Mouse (Mus musculus): ENCODE measurements around the gene Gm20388. TPM values are rescaled to one million over a fixed set of nuclear protein-coding genes. Genes with fewer than 3 reads are reported as not detected.
"Not testable (repeated sequence)": the region's sequence is repeated elsewhere in the genome, so short reads cannot be mapped to it uniquely, and the experiment has no call there.

The Gm20388 gene
- polyA plus RNA-seq, 1 experiment from 2014 or later: not detected

DNA sequence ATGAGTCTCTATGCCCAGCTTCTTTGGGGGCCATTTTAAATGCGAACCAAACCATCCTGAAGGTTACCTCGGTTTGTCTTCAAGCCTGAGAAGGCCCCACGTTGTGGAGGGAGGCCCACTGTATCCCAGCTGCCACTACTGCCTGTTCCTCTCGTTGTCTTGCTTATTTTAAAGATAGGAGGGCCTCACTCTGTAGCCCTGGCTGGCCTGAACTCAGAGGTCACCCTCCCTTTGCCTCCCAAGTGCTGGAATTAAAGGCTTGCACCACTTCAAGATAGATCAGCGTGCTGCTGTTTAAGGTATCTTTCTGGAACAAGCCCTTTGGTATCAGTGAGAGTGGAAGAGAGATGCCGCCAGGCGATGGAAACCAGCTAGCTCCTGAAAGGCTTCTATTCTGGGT lies 4078.5 kb downstream of the Gm20388 start:
- Histone ChIP-seq H3K4me2 (replicated peaks) (no peak overlapping the region), H3K36me3 (no peaks in the 10 kb centered on the region), H3K9ac (replicated peaks) (no peak overlapping the region), H3K27me3 (no peaks in the 10 kb centered on the region), H3K4me1 (peaks cover 4% of the 10 kb centered on the region; the same call in 1 of the 2 replicates), H3K4me3 (no peak overlapping the region), H3K27ac (replicated peaks) (no peak overlapping the region), H3K9me3 (no peaks in the 10 kb centered on the region)
- no peak for ATAC-seq (replicated peaks)
- 76% methylated on average over 7 of the region's 7 CpGs for WGBS

DNA sequence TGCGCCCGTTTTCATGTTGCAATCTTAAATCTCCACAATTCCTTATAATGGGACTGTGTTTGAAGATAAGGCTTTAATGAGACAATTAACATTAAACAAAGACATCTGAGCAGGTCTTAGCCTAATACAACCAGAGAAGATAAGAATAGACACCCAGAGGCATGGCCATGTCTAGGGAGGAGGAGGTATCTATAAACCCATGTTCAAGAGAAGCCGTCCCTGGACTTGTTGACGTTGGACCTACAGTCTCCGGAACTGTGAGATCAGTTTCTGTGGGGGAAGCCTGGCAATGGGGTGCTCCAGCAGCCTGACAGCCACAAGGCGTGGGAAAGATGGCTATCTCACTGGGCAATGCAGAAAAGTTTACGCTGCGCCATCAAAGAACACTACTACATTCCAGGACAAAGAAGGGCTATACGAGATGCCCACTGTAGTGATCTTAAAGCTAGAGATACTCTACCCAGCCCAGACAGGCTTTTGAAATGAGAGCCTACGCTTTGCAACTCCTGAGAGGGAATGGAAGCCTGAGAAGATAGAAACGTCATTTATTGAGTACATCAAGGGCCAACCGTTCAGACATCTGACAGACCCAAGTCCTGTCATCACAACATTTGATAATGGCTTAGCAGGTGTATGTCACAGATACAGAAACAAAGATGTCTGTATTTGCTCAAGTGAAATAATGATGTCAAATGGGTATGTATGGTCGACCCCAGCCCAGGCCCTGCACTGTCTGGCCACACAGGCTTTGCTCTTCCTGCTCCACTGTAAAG lies 4079.8 kb downstream of the Gm20388 start:
- Histone ChIP-seq H3K4me2 (replicated peaks) (no peak overlapping the region), H3K27me3 (no peaks in the 10 kb centered on the region), H3K27ac (replicated peaks) (no peak overlapping the region), H3K9ac (replicated peaks) (no peak overlapping the region), H3K36me3 (0 out of 2 replicates have a peak, but pooled peaks cover 4% of the 10 kb centered on the region), H3K4me3 (no peak overlapping the region), H3K4me1 (peaks cover 4% of the 10 kb centered on the region; the same call in 1 of the 2 replicates), H3K9me3 (no peaks in the 10 kb centered on the region)
- no peak for ATAC-seq (replicated peaks)
- WGBS: 91% methylated on average over 13 of the region's 13 CpGs

GRCm38 (mm10) chr8:123992587-123992986 lies 4081.9 kb downstream of the Gm20388 start:
- H3K9me3 ChIP-seq: no peaks in the 10 kb centered on the region
- no peak for ATAC-seq (replicated peaks)
- no peaks in the 10 kb centered on the region for H3K27me3 ChIP-seq
- H3K4me2 ChIP-seq (replicated peaks): no peak overlapping the region
- 72% methylated on average over 8 of the region's 8 CpGs for WGBS
- H3K9ac ChIP-seq (replicated peaks): no peak overlapping the region
- H3K4me3 ChIP-seq: no peak overlapping the region
- H3K4me1 ChIP-seq: peaks cover 4% of the 10 kb centered on the region; the same call in 1 of the 2 replicates
- H3K27ac ChIP-seq (replicated peaks): 0 out of 2 replicates have a peak overlapping the region, but pooled peaks have one; percentile 34
- peaks cover 18% of the 10 kb centered on the region for H3K36me3 ChIP-seq

GRCm38 (mm10) chr8:123993597-123993996 lies 4083.0 kb downstream of the Gm20388 start:
- no peaks in the 10 kb centered on the region for H3K9me3 ChIP-seq
- no peak overlapping the region for H3K4me3 ChIP-seq
- peaks cover 4% of the 10 kb centered on the region; the same call in 1 of the 2 replicates for H3K4me1 ChIP-seq
- no peak overlapping the region for H3K4me2 ChIP-seq (replicated peaks)
- H3K27ac ChIP-seq (replicated peaks): no peak overlapping the region
- WGBS: 93% methylated on average over 5 of the region's 5 CpGs
- H3K36me3 ChIP-seq: peaks cover 20% of the 10 kb centered on the region
- no peak for ATAC-seq (replicated peaks)
- no peak overlapping the region for H3K9ac ChIP-seq (replicated peaks)
- H3K27me3 ChIP-seq: no peaks in the 10 kb centered on the region

DNA sequence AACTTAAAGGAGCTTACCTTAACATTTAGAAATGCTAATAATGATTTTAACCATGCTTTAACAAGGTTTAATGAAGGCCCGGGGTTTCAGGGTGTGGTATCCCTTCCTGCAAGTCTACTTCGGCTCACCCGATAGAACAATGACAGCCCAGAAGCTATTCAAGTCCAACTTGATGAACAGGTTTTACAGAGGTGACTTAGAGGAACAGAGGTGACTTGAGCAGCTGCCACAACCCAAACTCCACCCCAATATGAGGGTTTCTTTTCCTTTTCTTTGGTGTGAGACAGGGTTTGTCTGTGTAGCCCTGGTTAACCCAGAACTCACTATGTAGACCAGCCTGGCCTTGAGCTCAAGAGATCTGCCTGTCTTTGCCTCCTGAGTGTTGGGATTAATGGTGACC lies 4083.4 kb downstream of the Gm20388 start:
- Histone ChIP-seq H3K9ac (replicated peaks) (no peak overlapping the region), H3K4me2 (replicated peaks) (no peak overlapping the region), H3K27me3 (no peaks in the 10 kb centered on the region), H3K4me3 (no peak overlapping the region), H3K4me1 (peaks cover 4% of the 10 kb centered on the region; the same call in 1 of the 2 replicates), H3K36me3 (peaks cover 20% of the 10 kb centered on the region), H3K9me3 (no peaks in the 10 kb centered on the region), H3K27ac (replicated peaks) (no peak overlapping the region)
- ATAC-seq (replicated peaks): no peak
- 91% methylated on average over 3 of the region's 3 CpGs for WGBS

- no peaks in the 10 kb centered on the region for H3K4me1 ChIP-seq
These were observed 4088.9 kb downstream of the Gm20388 start for GRCm38 (mm10) chr8:123999568-123999967.

DNA sequence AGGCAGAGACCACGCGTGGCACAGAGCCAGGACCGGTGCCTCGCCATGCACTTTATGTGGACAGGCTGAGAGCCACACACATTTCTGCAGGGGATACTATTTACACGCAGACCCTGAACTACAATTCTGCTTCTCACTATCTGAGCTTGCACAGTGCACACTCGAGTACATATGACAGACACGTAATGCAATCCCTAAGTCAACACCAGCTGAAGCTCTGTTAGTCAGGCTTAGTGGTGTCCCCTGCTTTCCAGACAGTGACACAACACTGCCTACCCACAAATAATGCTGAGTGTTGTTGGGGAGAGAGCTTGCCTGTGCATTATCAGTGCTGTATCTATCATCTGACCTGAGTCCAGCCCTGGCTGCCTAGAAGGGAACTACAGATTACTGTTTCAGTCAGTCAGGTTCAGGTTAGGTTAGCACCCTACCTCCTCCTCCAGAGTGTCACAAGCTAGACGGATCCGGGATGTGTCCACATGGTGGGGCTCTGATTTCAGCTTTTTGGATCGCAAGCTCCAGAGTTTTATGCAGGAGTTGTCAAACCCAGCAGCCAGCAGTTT lies 4092.0 kb downstream of the Gm20388 start:
- no peak overlapping the region for H3K4me3 ChIP-seq
- peaks cover 57% of the 10 kb centered on the region for H3K36me3 ChIP-seq
- H3K27me3 ChIP-seq: no peaks in the 10 kb centered on the region
- H3K4me1 ChIP-seq: no peaks in the 10 kb centered on the region
- no peak for ATAC-seq (replicated peaks)
- no peaks in the 10 kb centered on the region for H3K9me3 ChIP-seq
- no peak overlapping the region for H3K27ac ChIP-seq (replicated peaks)
- 97% methylated on average over 10 of the region's 10 CpGs for WGBS
- no peak overlapping the region for H3K9ac ChIP-seq (replicated peaks)
- H3K4me2 ChIP-seq (replicated peaks): no peak overlapping the region

More at GRCm38 (mm10) chr8:123999568-123999967, 4088.9 kb downstream of the Gm20388 start:
- no peak overlapping the region for H3K4me3 ChIP-seq
- 85% methylated on average over 2 of the region's 2 CpGs for WGBS
- no peak overlapping the region for H3K4me2 ChIP-seq (replicated peaks)
- no peaks in the 10 kb centered on the region for H3K27me3 ChIP-seq
- no peaks in the 10 kb centered on the region for H3K9me3 ChIP-seq
- no peak overlapping the region for H3K9ac ChIP-seq (replicated peaks)
- ATAC-seq (replicated peaks): no peak
- peaks cover 51% of the 10 kb centered on the region for H3K36me3 ChIP-seq
- no peak overlapping the region for H3K27ac ChIP-seq (replicated peaks)

- Histone ChIP-seq H3K4me1 (no peaks in the 10 kb centered on the region), H3K27me3 (no peaks in the 10 kb centered on the region), H3K9me3 (no peaks in the 10 kb centered on the region), H3K9ac (replicated peaks) (no peak overlapping the region), H3K4me2 (replicated peaks) (no peak overlapping the region), H3K27ac (replicated peaks) (no peak overlapping the region), H3K4me3 (no peak overlapping the region), H3K36me3 (peaks cover 59% of the 10 kb centered on the region)
- no peak for ATAC-seq (replicated peaks)
- WGBS: 95% methylated on average over 6 of the region's 6 CpGs
These were observed 4097.2 kb downstream of the Gm20388 start for GRCm38 (mm10) chr8:124007829-124008228.

GRCm38 (mm10) chr8:124011580-124011979 lies 4100.9 kb downstream of the Gm20388 start:
- Histone ChIP-seq H3K4me2 (replicated peaks) (no peak overlapping the region), H3K9ac (replicated peaks) (no peak overlapping the region), H3K27me3 (no peaks in the 10 kb centered on the region), H3K4me1 (no peaks in the 10 kb centered on the region), H3K27ac (replicated peaks) (no peak overlapping the region), H3K36me3 (peaks cover 29% of the 10 kb centered on the region), H3K9me3 (no peaks in the 10 kb centered on the region), H3K4me3 (no peak overlapping the region)
- ATAC-seq (replicated peaks): no peak
- 92% methylated on average over 3 of the region's 3 CpGs for WGBS

GRCm38 (mm10) chr8:124011989-124012586 lies 4101.4 kb downstream of the Gm20388 start:
- peaks cover 24% of the 10 kb centered on the region for H3K36me3 ChIP-seq
- H3K4me2 ChIP-seq (replicated peaks): no peak overlapping the region
- no peaks in the 10 kb centered on the region for H3K27me3 ChIP-seq
- no peak for ATAC-seq (replicated peaks)
- H3K4me3 ChIP-seq: no peak overlapping the region
- no peaks in the 10 kb centered on the region for H3K4me1 ChIP-seq
- H3K9ac ChIP-seq (replicated peaks): no peak overlapping the region
- 94% methylated on average over 3 of the region's 3 CpGs for WGBS
- no peaks in the 10 kb centered on the region for H3K9me3 ChIP-seq
- no peak overlapping the region for H3K27ac ChIP-seq (replicated peaks)

- not testable (repeated sequence) for H3K4me3 ChIP-seq; ATAC-seq (replicated peaks); H3K4me1 ChIP-seq; H3K4me2 ChIP-seq (replicated peaks); H3K27ac ChIP-seq (replicated peaks); H3K9me3 ChIP-seq; H3K36me3 ChIP-seq; H3K27me3 ChIP-seq; H3K9ac ChIP-seq (replicated peaks)
- WGBS: 96% methylated on average over 7 of the region's 7 CpGs
These were observed 4103.7 kb downstream of the Gm20388 start for GRCm38 (mm10) chr8:124014299-124014698.

- H3K4me2 ChIP-seq (replicated peaks): no peak overlapping the region
- peaks cover 10% of the 10 kb centered on the region for H3K4me1 ChIP-seq
- no peaks in the 10 kb centered on the region for H3K9me3 ChIP-seq
- no peak for ATAC-seq (replicated peaks)
- no peak overlapping the region for H3K9ac ChIP-seq (replicated peaks)
- H3K27me3 ChIP-seq: no peaks in the 10 kb centered on the region
- no peak overlapping the region for H3K27ac ChIP-seq (replicated peaks)
- no peak overlapping the region for H3K4me3 ChIP-seq
- 92% methylated on average over 3 of the region's 3 CpGs for WGBS
- no peaks in the 10 kb centered on the region for H3K36me3 ChIP-seq
These were observed 4104.1 kb downstream of the Gm20388 start for GRCm38 (mm10) chr8:124014751-124015150.

Data from forebrain, embryonic 15.5 days (tissue).